Mouse (Mus musculus) heart, embryonic 10.5 days (tissue): Measurements from ENCODE around the gene Frmd4a. TPM values are rescaled to one million over a fixed set of nuclear protein-coding genes. Genes with fewer than 3 reads are reported as not detected.

Experiments used
- DNase-seq: peaks from one replicate; pipeline ENCODE4 v3.0.0-alpha.2; 2017; ENCODE audit warnings: low spot score
- H3K27ac ChIP-seq: fragments of 300-500 bp; sonication (generic); 2 replicates; pipeline ENCODE4 v1.5.1; 2016; ENCODE audit warnings: mild to moderate bottlenecking
- H3K27me3 ChIP-seq: fragments of 300-500 bp; sonication (generic); 2 replicates; pipeline ENCODE4 v1.6.1; 2016; ENCODE audit warnings: mild to moderate bottlenecking; ENCODE audit not compliant: poor library complexity, insufficient read depth, severe bottlenecking
- H3K36me3 ChIP-seq: fragments of 300-500 bp; sonication (generic); 2 replicates; pipeline ENCODE4 v1.6.1; 2016; ENCODE audit warnings: mild to moderate bottlenecking, moderate library complexity
- H3K4me1 ChIP-seq: fragments of 300-500 bp; sonication (generic); 2 replicates; pipeline ENCODE4 v1.6.1; 2016; ENCODE audit warnings: mild to moderate bottlenecking
- H3K4me3 ChIP-seq: fragments of 300-500 bp; sonication (generic); 2 replicates; pipeline ENCODE4 v1.5.1; 2016; ENCODE audit warnings: mild to moderate bottlenecking, moderate library complexity
- H3K9me3 ChIP-seq: fragments of 300-500 bp; sonication (generic); 2 replicates; pipeline ENCODE4 v1.6.1; 2016; ENCODE audit warnings: mild to moderate bottlenecking, moderate library complexity
- WGBS: fragments of 180-500 bp; shearing (Covaris S2); methylation state at CpG from one replicate; pipeline ENCODE4 v1.1.7; 2016; 5-methylcytosine and 5-hydroxymethylcytosine counted together
- polyA plus RNA-seq: library from polyadenylated mRNA; unstranded; fragments of >200 nt; fragmentation: Nextera tagmentation; extraction: Ambion mirVana; gene quantifications from 2 replicates; pipeline ENCODE4 v1.2.1, GENCODE M21; 2016

The Frmd4a gene
- polyA plus RNA-seq, 1 experiment from 2014 or later: 29.4 TPM

GRCm38 (mm10) chr2:4562373-4562772 lies 544.9 kb downstream of the Frmd4a start:
- H3K27ac ChIP-seq: no peak overlapping the region; the same call in 1 of the 2 replicates
- no peaks in the 10 kb centered on the region for H3K27me3 ChIP-seq
- peaks cover 22% of the 10 kb centered on the region for H3K36me3 ChIP-seq
- no peaks in the 10 kb centered on the region for H3K9me3 ChIP-seq
- WGBS: 80% methylated on average over 3 of the region's 3 CpGs
- peaks cover 54% of the 10 kb centered on the region for H3K4me1 ChIP-seq
- no peak for DNase-seq
- peak overlapping the region; percentile 67; the same call in 1 of the 2 replicates for H3K4me3 ChIP-seq

GRCm38 (mm10) chr2:4562826-4563225 lies 545.3 kb downstream of the Frmd4a start:
- no peak for DNase-seq
- Histone ChIP-seq H3K9me3 (no peaks in the 10 kb centered on the region), H3K4me3 (peak overlapping the region; percentile 22; the same call in 1 of the 2 replicates), H3K36me3 (peaks cover 24% of the 10 kb centered on the region), H3K4me1 (peaks cover 50% of the 10 kb centered on the region), H3K27ac (no peak overlapping the region; the same call in 1 of the 2 replicates), H3K27me3 (no peaks in the 10 kb centered on the region)
- WGBS: 76% methylated on average over 5 of the region's 5 CpGs

GRCm38 (mm10) chr2:4563322-4563721 lies 545.8 kb downstream of the Frmd4a start:
- H3K9me3 ChIP-seq: no peaks in the 10 kb centered on the region
- H3K4me3 ChIP-seq: no peak overlapping the region
- no peaks in the 10 kb centered on the region for H3K27me3 ChIP-seq
- WGBS: 62% methylated on average over 1 of the region's 1 CpGs
- no peak overlapping the region for H3K27ac ChIP-seq
- H3K36me3 ChIP-seq: peaks cover 25% of the 10 kb centered on the region
- peaks cover 45% of the 10 kb centered on the region for H3K4me1 ChIP-seq
- no peak for DNase-seq

DNA sequence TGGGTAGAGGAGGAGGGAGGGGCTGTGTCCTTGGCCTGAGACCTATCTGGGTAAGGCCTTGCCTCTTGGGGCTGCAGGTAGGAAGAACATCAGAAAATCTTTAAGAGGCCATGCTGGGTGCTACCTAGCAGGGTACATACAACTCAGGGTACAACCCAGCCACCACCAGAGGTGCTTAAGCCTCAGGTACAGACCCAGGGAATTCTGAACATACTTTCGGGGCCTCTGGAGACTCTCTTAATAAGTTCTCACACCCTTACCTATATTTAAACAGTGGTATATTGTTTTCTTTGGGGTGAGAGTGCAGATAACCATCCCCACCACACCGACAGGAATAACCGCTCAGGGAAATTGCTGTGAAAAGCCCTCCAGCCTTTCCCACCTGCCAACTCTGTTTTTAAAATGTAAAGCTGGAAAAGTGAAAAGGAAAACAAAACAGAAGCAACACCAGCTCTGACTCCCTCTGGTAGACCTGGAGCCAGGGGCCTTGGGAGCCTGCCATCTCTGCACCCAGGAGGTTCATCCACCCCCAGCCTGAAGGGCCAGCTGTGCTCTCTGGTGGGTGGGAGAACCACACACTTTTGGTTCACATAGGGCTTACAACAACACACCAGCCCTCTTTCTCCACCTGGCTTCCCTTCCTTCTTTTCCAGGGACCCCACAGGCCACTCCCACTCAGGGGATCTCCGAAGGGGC lies 548.9 kb downstream of the Frmd4a start:
- Histone ChIP-seq H3K9me3 (no peaks in the 10 kb centered on the region), H3K4me3 (no peak overlapping the region), H3K36me3 (peaks cover 38% of the 10 kb centered on the region), H3K27me3 (no peaks in the 10 kb centered on the region), H3K27ac (no peak overlapping the region), H3K4me1 (peaks cover 40% of the 10 kb centered on the region)
- no peak for DNase-seq
- WGBS: 90% methylated on average over 4 of the region's 4 CpGs

- Histone ChIP-seq H3K36me3 (peaks cover 44% of the 10 kb centered on the region), H3K27ac (no peak overlapping the region), H3K4me1 (peaks cover 35% of the 10 kb centered on the region), H3K9me3 (no peaks in the 10 kb centered on the region), H3K4me3 (no peak overlapping the region), H3K27me3 (no peaks in the 10 kb centered on the region)
- WGBS: 90% methylated on average over 9 of the region's 9 CpGs
- DNase-seq: no peak
Observed at GRCm38 (mm10) chr2:4566956-4567680, 549.6 kb downstream of the Frmd4a start.

DNA sequence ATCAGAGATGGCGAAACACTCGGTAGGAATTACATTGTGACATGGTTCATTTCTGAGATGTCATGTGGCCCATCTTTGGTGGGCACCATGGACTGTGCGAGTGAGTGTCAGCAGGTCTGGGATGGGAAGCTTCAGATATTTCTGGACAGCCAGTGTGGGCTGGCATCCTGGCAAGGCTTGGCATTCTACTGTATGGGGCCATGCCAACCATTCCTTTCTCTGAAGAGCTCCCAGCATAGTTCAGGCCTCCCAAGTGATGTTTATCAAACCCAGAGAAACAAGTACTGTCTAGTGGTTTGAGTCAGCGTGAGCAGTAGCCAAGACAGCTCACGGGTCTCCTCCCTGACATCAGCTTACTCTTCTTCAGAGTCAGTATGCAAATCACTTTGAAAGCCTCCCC lies 551.5 kb downstream of the Frmd4a start:
- Histone ChIP-seq H3K27ac (no peak overlapping the region), H3K27me3 (no peaks in the 10 kb centered on the region), H3K4me1 (peaks cover 31% of the 10 kb centered on the region; the same call in 1 of the 2 replicates), H3K9me3 (no peaks in the 10 kb centered on the region), H3K36me3 (peaks cover 62% of the 10 kb centered on the region), H3K4me3 (no peak overlapping the region)
- 84% methylated on average over 5 of the region's 5 CpGs for WGBS
- no peak for DNase-seq

DNA sequence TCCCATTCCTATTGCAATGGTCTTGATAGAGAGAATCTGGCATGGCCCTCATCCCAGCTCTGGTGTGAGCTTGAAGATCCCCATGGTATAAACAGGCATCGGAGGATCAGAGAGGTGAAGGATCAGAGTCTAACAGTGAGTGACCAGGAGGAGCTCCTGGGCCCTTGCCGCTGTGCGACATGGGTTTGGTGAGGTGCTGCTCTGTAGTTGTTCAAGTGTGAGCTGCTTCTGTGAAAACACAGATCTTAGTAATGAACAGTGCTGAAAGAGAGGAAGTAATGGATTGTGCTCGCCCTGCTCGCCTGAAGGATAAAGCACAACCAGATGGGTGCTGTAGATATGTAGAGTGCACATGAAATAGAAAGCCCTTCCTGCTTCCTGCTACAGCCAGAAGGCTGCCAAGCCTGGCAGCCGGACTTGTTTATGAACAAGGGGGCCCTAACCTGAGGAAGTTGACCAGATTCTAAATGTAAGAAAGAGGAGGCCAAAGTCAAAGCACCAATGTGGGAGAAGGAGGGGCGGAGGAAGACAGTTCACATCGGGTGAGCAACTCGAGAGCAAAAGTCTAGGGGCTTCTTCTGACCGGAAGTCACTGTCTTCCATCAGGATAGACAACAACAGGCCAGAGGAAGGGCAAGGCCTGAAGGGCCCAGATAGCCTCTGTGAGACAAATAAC lies 552.8 kb downstream of the Frmd4a start:
- Histone ChIP-seq H3K36me3 (peaks cover 74% of the 10 kb centered on the region), H3K4me1 (peaks cover 28% of the 10 kb centered on the region; the same call in 1 of the 2 replicates), H3K9me3 (no peaks in the 10 kb centered on the region), H3K27me3 (no peaks in the 10 kb centered on the region), H3K27ac (peak overlapping the region; percentile 42; the same call in 1 of the 2 replicates), H3K4me3 (no peak overlapping the region)
- WGBS: 62% methylated on average over 10 of the region's 10 CpGs
- no peak for DNase-seq

- Histone ChIP-seq H3K27me3 (no peaks in the 10 kb centered on the region), H3K27ac (no peak overlapping the region), H3K4me1 (peaks cover 22% of the 10 kb centered on the region; the same call in 1 of the 2 replicates), H3K36me3 (peaks cover 71% of the 10 kb centered on the region), H3K9me3 (no peaks in the 10 kb centered on the region), H3K4me3 (no peak overlapping the region)
- 74% methylated on average over 7 of the region's 7 CpGs for WGBS
- DNase-seq: no peak
Observed at GRCm38 (mm10) chr2:4572498-4573263, 555.2 kb downstream of the Frmd4a start.

- no peak for DNase-seq
- WGBS: 50% methylated on average over 4 of the region's 4 CpGs
- H3K27me3 ChIP-seq: no peaks in the 10 kb centered on the region
- peaks cover 71% of the 10 kb centered on the region for H3K36me3 ChIP-seq
- no peaks in the 10 kb centered on the region for H3K9me3 ChIP-seq
- no peak overlapping the region for H3K27ac ChIP-seq
- H3K4me1 ChIP-seq: peaks cover 22% of the 10 kb centered on the region; the same call in 1 of the 2 replicates
- H3K4me3 ChIP-seq: no peak overlapping the region
Observed at GRCm38 (mm10) chr2:4573386-4573785, 555.9 kb downstream of the Frmd4a start.

- H3K4me3 ChIP-seq: no peak overlapping the region
- peaks cover 72% of the 10 kb centered on the region for H3K36me3 ChIP-seq
- no peaks in the 10 kb centered on the region for H3K9me3 ChIP-seq
- 83% methylated on average over 5 of the region's 5 CpGs for WGBS
- peaks cover 17% of the 10 kb centered on the region; the same call in 1 of the 2 replicates for H3K4me1 ChIP-seq
- no peak for DNase-seq
- no peaks in the 10 kb centered on the region for H3K27me3 ChIP-seq
- no peak overlapping the region for H3K27ac ChIP-seq
Observed at GRCm38 (mm10) chr2:4574251-4574650, 556.7 kb downstream of the Frmd4a start.

DNA sequence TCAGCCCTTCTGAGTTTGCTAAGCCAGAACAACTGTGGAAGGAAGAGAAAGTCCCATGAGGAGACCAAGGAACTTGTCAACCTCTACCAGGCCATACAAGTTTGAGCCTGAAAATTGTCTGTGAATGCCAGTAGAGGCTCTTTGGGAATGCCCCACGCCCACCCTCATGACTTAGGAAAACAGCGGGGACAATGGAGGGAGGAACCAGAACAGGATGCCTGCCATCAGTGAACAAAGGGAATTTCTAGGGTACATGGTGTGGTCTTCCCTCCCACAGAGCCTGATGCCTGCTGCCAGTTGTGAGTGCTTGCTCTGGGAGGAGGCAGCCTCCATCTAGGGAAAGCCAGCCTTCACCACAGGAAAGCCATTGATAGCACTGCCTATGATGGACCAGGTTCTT lies 557.6 kb downstream of the Frmd4a start:
- DNase-seq: no peak
- Histone ChIP-seq H3K27ac (no peak overlapping the region), H3K4me1 (peaks cover 15% of the 10 kb centered on the region; the same call in 1 of the 2 replicates), H3K9me3 (no peaks in the 10 kb centered on the region), H3K27me3 (no peaks in the 10 kb centered on the region), H3K4me3 (no peak overlapping the region), H3K36me3 (peaks cover 78% of the 10 kb centered on the region)
- WGBS: 71% methylated on average over 2 of the region's 2 CpGs

GRCm38 (mm10) chr2:4575975-4576374 lies 558.5 kb downstream of the Frmd4a start:
- no peak overlapping the region for H3K27ac ChIP-seq
- H3K4me3 ChIP-seq: no peak overlapping the region
- 93% methylated on average over 7 of the region's 7 CpGs for WGBS
- H3K27me3 ChIP-seq: no peaks in the 10 kb centered on the region
- H3K4me1 ChIP-seq: peaks cover 8% of the 10 kb centered on the region; the same call in 1 of the 2 replicates
- no peaks in the 10 kb centered on the region for H3K9me3 ChIP-seq
- no peak for DNase-seq
- H3K36me3 ChIP-seq: peaks cover 83% of the 10 kb centered on the region
